Mouse (Mus musculus) retina, adult 2 months (tissue): ENCODE measurements around the gene S100b.

Source experiments
- DNase-seq: peaks from one replicate; pipeline ENCODE4 v3.0.0-alpha.2; 2012; ENCODE audit warnings: low read depth, low spot score

The S100b gene

GRCm38 (mm10) chr10:76253536-76253935 is at the start of gene S100b:
Gene S100b, plus strand, starts transcription at chr10:76253853.
- no peak for DNase-seq

GRCm38 (mm10) chr10:76207262-76207796 is 46.3 kb upstream of the S100b start:
- no peak for DNase-seq

GRCm38 (mm10) chr10:76209241-76209640 is 44.4 kb upstream of the S100b start:
- no peak for DNase-seq

- no peak for DNase-seq
Observed at GRCm38 (mm10) chr10:76210806-76211205, 42.8 kb upstream of the S100b start.

GRCm38 (mm10) chr10:76212121-76212520 is 41.5 kb upstream of the S100b start:
- no peak for DNase-seq

GRCm38 (mm10) chr10:76214161-76214560 is 39.5 kb upstream of the S100b start:
- DNase-seq: no peak

GRCm38 (mm10) chr10:76217056-76217455 is 36.6 kb upstream of the S100b start:
- no peak for DNase-seq

- no peak for DNase-seq
Observed at GRCm38 (mm10) chr10:76218240-76218639, 35.4 kb upstream of the S100b start.

GRCm38 (mm10) chr10:76225944-76226343 is 27.7 kb upstream of the S100b start:
- no peak for DNase-seq

- no peak for DNase-seq
Observed at GRCm38 (mm10) chr10:76229627-76230026, 24.0 kb upstream of the S100b start.

GRCm38 (mm10) chr10:76237341-76238225 is 16.1 kb upstream of the S100b start, which contains the start of gene Prmt2:
Gene Prmt2, minus strand, starts transcription at chr10:76237865.
- peak; percentile 79 for DNase-seq

- DNase-seq: no peak
Observed at GRCm38 (mm10) chr10:76239401-76239800, 14.3 kb upstream of the S100b start.

- DNase-seq: no peak
Observed at GRCm38 (mm10) chr10:76245106-76245505, 8.5 kb upstream of the S100b start.

- no peak for DNase-seq
Observed at GRCm38 (mm10) chr10:76246601-76247000, 7.1 kb upstream of the S100b start.

- DNase-seq: no peak
Observed at GRCm38 (mm10) chr10:76247960-76248646, 5.5 kb upstream of the S100b start.

GRCm38 (mm10) chr10:76248647-76248968 is 5.0 kb upstream of the S100b start:
- no peak for DNase-seq

- DNase-seq: no peak
Observed at GRCm38 (mm10) chr10:76250870-76251269, 2.8 kb upstream of the S100b start.

GRCm38 (mm10) chr10:76253079-76253478 is 574 bp upstream of the S100b start:
- no peak for DNase-seq

GRCm38 (mm10) chr10:76255617-76256016 is 2.0 kb downstream of the S100b start:
- no peak for DNase-seq

- DNase-seq: no peak
Observed at GRCm38 (mm10) chr10:76257231-76257630, 3.6 kb downstream of the S100b start.

GRCm38 (mm10) chr10:76257719-76258390 is 4.2 kb downstream of the S100b start:
- no peak for DNase-seq
